Mouse (Mus musculus): ENCODE results near the gene Olfr548-ps1.

- TF ChIP-seq CTCF (IDR thresholded peaks at IDR 0.05; ENCODE audit: low read depth, low read length): no peak
- TF ChIP-seq GATA1 (IDR thresholded peaks at IDR 0.05; ENCODE audit: borderline replicate concordance, low read length): no peak
- TF ChIP-seq TAL1 (conservative IDR thresholded peaks at IDR 0.05; ENCODE audit: low read depth, low read length): no peak
- no peak for TF ChIP-seq GATA2 (IDR thresholded peaks at IDR 0.05; ENCODE audit: borderline replicate concordance, low read depth, low read length)
- no peak for TF ChIP-seq POLR2AphosphoS5 (IDR thresholded peaks at IDR 0.05; ENCODE audit: insufficient replicate concordance, low read depth, low read length)
These were observed 12.6 kb downstream of the Olfr548-ps1 start for GRCm38 (mm10) chr7:102553279-102553678.
